Mouse (Mus musculus) 416B (cell line): ENCODE measurements around the gene Tcf7l2.

ENCODE experiments used
- DNase-seq: peaks from one replicate; pipeline ENCODE4 v3.0.0; 2011; ENCODE audit warnings: low read depth

Tcf7l2 gene

DNA sequence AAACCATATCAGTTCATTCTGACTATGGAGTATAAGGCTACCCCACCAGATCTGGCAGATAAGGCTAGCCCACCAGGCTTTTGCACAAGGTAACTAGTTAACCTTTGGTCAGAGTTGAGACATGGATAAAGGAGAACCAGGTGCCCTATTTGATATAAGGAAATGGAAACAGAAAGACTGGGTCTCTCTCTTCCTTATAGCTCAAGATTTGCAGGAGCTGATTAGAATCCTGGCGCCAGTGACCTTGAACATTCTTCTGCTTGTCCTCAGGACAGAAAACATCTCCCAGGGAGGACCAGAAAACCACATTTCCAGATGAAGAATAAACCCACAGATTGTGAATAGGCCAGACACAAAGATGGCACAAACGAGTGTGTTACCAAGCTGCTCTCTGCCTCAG lies 123.4 kb downstream of the Tcf7l2 start:
- peak; percentile 48 for DNase-seq

DNA sequence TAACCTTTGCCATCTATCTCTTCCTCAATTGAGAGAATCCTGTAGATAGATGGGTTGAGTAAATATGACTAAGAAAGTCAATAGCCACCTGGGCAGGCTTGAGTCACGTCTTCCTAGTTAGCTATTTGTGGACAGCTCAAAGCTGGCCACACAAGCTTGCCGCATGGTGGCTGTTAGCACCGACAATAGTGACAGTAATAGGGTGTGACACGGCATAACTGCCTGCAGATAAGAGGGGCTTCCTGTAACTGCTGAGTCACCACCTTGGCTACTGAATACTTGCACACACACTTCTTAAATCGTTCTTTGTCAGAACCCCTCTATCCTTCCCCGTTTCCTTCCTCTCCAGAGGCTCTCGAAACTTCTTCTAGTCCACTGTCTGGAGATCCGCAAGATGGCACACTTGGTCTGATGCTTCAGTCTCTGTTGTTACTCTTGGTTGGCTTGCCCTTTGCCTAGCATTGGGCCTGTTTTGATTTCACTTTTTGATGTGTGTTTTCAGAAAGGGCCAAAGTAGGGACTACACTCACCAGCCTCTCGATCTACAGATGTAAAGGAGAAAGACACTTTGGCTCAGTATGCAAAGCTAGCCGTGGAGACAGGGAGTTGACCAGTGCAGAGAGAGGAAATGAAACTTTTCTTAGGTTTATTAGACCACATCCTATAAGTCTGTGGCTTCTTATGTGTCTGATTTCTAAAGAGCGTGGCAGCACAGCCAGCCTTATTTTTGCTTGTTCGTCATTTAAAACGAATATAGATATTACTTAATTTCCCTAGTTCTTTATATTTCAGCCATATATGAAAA lies 124.4 kb downstream of the Tcf7l2 start:
- DNase-seq = peak; percentile 99

DNA sequence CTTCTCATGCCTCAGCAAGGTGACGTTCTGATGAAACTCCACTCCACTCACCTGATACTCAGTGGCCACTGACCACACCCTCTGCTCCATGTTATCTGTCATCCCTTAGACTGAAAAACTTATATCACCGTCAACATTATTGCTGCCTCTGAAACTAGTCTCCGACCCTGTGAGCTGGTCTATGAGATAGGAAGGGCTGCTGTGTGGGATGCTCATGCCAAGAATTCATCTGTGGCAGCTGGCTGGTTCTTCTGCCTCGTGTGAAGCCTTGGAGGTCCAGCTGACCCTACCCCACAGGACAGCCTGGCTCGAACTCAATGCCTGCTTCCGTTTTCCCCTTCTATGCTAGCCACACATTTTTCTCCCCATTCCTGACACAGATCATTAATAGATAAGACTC lies 125.6 kb downstream of the Tcf7l2 start:
- peak; percentile 24 for DNase-seq

DNA sequence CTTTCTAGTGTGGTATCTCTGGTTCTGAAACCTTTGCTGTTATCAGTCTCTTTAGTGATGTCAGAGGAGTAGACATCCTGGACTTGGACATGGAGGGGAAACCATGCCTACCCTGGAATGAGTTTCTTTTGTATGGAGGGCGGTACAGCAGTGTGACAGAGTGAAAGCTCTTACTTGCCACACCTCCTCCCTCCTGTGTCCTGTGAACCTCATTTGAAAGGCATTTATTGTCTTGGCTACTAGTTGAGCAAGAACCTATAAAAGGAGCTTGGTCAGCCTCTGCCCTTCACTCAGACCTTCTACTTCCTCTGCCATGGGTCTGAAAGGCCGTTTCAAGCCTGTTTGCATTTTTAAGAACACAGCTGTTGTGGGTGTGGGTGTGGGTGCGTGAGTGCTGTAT lies 126.3 kb downstream of the Tcf7l2 start:
- peak; percentile 54 for DNase-seq

DNA sequence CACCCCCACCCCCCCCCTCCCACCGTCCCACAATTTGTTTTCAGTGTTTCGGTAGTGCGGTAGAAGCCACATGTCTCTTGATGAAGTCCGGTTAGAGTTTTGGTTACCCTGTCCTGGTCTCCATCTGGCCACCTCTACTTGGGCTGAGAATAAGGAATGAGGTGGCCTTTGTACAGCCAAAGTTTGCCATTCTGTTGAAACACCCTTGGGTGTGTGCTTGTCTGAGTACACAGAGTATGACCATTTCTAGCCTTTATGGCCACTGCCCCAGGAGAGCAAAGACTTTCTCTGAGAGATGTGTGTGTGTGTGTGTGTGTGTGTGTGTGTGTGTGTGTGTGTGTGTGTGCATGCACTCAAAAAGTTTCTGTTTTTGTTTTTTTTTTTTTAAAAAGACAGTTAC lies 127.0 kb downstream of the Tcf7l2 start:
- no peak for DNase-seq

DNA sequence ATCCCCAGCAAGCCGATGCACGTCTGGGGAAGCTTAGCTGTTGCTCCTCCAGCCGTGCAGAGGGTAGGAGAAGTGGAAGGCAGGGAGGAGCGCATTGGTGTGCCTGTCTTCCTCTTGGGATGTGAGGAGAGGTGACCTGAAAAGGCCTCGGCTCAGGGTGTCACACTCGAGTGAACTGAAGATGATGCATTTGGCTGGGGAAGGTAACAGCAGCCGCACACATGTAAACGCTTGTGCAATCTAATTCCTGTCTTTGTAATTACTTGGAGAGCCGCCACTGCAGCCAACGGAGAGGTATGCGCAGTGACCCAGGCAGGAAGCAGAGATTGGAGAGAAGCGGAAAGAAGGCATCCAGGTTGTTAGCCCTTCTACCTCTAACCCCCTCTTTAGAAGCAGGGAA lies 129.2 kb downstream of the Tcf7l2 start:
- DNase-seq = no peak

DNA sequence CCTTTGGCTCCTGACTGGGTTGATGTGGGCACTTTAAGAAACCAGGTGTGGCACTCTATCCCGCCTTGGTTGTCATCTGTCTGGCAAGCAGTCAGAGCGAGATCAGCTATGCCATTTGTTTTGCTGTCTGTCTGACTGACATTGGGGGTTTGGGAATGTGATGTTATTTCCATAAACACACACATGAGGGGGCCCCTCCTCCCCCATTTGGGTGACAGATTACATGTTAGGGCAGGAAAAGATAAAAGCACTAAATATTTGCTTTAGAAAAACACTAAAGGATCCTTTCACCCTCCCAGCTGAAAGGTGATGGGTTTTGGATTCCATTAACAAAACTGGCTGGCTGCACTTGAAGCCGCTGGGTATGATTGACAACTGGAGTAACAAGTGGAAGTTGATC lies 129.9 kb downstream of the Tcf7l2 start:
- DNase-seq = no peak

DNA sequence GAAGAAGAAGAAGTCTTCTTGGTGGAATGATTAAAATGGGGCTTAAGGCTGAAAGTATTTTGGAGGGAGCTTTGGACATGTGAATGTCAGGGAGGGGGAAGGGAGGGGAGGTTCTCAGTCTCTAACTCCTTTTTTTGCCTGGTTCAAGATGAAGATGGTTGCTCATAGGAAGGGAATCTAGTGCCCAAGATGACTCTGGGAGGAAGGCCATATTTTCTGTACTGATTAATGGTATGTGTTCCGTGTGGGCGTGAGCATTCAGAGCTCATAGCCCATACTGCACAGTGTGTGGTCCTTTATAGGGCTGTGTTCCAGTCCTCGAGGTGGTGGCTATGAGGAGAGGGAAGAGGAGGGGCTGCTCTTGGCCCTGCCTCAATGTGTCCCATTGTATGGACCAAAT lies 131.6 kb downstream of the Tcf7l2 start:
- no peak for DNase-seq

DNA sequence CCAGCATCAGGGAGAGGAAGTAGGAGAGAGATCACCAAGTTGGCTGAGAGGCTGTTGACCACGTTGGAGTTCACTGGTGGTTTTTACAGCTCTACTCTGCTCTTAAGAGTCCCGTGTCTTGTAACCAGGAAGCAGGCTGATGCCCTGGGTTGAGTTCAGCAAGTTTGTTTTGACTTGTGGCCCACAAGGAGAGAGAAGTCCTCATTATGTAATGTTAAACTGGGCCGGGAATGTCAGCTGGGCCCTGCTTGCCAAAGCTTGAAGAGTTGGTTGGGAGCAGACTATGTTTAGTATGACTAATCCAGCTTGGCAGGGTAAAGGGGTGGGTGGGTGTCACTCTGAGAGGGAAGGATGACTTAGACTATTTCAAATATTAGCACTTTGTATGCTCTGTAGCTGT lies 134.9 kb downstream of the Tcf7l2 start:
- DNase-seq = peak; percentile 9

DNA sequence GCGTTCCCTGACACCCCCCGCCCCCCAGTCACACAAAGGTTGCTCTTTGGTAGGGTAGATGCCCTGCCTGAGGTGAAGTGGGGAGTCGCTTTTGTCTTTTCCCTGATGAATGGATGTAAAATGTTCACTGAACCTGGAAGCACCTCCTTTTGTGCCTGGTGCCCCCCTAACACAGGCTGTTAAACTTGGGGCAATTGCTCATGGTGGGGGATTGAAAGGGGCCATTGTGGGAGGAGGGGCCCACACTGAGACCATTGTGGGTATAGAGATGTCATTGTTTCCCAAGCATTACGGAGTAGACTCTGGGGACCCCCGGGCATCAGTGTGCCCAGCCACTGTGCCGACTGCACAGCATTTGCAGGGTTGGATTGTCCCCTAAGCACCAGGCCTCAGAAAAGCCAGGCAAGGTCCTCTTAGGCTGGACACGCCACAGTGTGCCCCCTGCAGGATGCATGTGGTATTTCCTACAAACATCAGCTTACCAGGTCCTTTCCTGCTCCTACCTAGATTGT lies 135.8 kb downstream of the Tcf7l2 start:
- peak; percentile 66 for DNase-seq

DNA sequence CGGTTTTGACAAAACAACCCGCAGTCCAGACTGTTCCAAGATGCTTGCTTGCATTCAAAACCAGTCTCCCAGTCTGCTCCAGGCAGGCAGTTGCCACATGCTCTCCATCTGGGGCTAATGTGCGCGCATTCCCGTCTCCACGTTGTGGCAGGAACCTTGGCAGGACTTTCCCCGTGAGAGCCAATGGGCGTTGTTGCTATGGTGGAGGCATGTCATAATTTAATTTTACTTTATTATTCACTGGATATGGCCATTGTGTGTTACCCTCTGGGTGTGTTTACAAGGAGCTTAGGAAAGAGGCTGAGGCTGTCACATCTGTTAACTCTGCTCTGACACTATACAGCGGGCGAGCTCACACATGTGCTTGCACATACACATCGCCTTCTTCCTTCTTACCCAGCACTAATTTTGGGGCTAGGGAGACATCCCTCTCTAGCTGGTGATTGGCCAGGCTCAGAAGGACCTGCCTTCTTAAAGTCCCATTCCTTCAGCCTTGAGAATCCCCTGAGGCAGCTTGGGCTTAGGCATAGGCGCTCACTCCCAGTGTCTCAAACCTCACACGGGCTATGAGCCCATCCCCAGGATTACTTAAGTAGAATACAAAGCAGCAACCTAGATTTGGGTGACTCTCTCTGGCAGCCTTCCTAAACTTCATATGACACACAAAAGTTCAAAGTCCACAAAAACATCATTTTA lies 139.2 kb downstream of the Tcf7l2 start:
- DNase-seq = no peak

DNA sequence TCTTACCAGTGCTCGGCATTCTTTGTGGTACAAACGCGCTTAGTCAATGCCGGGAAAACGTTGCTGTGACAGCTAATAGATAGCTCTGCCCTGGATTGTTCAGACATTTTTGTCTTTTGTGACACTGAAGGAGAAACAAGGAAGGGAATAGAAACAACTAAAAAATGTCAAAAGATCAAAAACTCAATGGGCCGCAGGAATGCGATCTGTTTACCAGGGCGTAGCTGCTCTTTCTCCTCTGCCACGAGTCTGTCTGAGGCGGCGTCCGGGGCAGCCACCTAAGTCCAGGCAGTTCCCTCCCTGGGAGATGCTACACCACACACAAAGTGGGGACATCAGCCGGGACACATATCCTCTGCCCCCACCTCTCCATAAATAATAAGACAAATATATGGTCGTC lies 144.9 kb downstream of the Tcf7l2 start:
- DNase-seq = no peak

DNA sequence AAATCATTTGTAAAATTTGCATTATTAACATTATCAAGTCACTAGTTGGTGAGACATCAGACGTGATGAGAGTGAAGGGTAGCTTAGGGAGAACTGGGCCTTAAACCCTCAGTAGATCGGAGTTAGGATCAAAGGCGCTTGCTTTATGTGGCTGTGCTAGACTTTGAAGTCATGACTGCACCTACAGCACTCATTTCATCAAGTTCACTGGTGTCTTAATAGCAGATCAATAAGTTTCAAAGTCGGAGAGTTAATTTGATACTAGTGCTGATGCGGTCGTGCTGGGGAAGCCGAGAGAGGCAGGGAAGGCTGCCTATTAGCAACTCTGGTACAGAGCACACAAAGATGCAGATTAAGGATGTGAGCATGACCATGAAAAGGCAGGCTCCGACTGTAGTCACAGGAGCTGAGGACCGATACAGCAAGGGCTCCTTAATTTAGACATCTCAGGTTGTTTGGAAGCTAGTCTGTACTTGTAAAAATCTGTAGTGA lies 150.1 kb downstream of the Tcf7l2 start:
- DNase-seq = no peak

DNA sequence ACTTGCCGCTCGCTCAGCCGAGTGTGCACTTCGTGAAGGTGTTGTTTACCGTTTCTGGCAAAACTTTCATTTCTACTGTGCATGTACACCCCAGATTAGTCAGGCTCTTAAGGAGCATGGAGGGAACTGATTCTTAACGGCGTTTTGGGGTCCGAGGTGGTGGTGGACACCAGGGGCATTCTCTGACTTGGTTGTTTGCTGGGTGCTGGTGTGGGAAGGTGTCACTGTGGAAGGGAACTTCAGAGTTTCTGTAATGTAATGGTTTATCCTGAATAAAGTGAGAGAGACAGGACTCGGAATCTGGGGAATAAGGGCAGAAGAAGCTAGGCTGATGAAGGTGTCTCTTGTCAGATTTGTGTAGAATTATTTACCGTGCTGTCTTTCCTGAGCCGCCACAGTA lies 151.9 kb downstream of the Tcf7l2 start:
- no peak for DNase-seq

DNA sequence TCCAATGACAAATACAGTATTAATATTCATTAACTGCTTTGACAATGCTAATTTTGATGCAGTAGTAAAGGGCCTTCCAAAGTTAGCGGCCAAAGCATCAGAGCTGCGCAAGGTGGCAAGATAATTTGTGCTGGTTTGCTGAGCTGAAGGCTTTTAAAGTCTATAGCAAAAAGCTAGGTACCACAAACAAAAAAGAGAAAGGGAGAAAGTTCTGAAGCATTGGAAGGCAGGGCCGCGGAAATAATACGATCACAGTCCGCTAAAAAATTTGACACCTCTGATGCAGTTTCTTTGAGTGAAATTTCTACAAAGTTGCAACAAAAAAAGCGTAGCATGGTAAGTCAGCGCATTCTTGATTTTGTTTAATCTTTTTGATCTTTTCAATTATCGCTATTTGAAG lies 152.8 kb downstream of the Tcf7l2 start:
- no peak for DNase-seq

DNA sequence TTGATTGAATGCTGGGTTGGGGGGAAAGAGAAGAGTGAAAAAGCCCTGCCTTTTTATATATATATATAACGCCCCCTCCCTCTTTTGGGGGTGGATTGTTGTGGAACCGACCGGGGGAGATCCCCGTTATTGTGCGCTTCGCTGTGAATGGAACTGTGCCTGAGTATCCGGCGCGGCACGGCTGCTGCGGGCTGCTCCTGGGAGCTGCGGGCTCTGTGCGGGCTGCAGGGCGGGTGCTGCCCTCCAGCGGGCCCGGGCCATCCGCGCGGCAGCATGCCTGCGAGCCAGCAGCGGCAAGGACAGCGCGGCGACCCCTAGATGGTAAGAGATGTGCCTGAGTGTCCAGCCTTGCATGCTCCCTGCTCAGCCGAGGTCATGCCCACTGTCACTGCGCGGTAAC lies 153.7 kb downstream of the Tcf7l2 start:
- no peak for DNase-seq

DNA sequence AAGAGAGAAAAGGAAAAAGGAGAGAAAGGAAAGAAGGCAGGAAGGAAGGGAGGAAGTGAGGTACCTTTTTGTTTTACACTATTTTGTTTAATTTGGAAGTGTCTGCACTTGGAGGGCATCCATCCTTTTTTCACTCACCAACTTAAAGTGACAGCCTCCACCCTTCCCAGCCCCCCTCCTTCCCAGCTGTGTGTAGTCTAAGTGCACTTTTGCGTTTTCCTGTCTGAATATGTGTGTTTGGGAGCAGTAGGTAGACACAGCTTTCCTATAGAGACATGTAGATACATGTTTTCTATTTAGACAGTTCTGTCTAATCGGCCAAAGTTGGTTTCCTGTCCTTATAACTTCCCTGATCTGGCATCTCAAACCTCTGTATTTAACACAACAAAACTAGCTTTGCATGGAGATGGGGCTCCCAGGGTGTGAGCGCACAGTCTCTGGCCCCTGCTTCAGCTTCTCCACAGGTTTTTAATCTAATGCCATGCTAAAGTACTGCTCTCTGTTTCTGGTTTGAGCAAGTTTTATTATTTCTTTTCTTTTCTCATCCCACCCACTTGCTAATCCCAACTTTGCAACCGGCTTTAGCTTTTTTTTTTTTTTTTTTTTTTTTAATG lies 154.3 kb downstream of the Tcf7l2 start:
- DNase-seq = no peak

DNA sequence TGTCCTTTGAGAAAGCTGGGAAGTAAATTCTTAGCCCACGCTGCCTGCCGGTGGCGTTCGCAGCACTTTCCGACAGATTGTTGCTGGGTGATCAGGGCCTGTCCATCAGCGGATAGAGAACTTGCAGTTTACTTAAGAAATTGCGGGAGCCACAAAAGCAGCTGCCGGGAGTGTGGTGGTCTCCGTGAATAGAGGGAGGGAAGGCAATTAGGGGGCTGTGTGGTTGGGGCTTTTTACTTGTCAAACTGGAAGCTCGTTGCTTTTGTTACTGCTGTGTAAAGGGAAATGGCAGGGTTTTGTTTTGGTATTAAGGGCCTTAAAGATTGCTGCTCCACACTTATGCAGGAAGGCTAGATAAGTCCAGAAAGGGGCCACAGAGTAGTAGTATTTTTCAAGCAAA lies 155.0 kb downstream of the Tcf7l2 start:
- DNase-seq = no peak

DNA sequence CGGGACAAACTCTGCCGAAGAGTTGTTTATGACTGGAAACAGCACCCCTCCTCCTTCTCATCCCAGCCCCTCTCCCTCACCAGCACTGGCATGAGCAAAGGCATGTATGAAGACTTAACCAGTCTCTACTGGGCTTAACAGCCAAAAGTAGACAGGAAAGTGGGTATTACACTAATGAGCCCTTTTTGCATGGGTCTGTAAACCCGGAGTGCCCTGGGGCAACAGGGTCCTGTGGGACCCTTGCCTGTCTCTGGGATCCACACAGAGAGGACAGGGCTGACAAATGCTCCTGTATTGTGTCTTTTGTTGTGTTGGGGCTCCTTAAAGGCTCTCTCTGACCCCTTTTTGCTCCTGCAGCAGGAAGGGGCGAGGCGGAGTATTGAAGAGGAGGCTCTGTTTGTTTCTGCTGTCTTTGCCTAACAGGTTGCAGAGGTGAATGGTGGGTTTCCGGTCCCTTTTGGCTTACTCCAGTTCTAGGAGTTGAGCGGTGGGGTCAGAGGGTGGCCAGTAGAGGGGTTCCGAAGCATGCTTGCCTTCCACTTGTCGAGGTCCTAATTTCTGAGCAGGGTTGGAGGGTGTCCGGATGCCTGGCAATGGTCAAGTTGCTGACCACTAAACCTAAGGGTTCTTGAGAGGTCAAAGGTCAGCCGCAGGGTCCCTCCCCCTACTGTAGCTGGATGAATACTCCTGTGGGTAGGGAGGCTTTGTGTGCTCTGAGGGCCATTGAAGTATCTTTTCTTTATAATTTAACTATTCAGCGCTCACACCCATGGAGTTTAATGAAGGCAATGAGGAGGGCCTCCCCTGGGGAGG lies 161.2 kb downstream of the Tcf7l2 start:
- DNase-seq = no peak

DNA sequence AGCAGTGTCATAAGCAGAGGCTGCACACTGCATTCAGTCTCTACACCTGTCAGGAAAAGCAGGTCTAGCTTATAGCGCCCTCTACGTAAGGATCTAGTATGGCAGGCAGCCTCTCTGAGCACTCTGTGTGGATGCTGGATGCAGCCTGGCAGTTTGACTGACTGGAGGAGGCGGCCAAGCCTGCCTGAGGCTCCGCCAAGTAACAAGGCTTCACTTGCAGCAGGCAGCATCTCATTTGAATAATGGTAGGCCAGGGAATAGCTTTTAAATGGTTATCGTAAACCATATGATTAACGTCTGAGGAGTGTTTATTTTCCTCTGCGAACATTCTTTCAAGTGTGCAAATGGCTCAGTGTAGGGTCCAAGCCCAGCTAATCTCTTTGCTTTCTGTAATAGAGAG lies 167.4 kb downstream of the Tcf7l2 start:
- DNase-seq = peak; percentile 11

DNA sequence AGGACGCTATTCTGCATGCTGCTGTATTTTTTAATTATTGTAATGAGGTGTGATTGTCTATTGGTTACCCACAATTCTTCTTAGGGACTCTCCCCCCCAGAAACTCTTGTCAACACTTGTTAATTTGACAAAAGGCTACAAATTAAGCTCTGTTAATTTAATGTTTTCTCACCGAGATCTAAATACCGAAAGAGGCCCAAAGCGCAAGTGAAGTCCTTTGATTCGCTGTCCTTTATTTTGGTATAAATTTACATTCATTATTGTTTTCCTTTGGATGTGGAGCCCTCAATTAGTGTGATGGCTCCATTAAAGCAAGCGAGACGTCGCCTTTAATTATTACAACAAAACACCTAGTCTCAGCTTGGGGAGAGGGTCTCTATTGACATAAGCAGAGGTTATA lies 170.3 kb downstream of the Tcf7l2 start:
- DNase-seq = no peak

DNA sequence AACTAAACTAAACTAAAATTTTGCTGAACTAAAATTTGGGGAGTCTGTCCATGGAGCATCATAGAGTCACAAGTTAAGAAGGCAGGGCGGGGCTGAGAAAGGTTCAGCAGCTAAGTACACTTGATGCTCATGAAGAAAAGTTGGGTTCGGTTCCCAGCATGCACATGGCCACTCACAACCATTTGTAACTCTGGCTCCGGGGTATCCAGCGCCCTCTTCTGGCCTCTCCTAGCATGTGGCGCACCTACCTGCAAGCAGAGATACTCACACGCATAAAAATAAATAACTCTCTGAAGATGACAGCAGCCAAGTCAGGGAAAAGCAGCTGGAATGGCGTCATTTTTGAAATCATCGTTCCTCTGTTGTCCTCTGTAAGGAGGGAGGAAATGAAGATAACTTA lies 171.2 kb downstream of the Tcf7l2 start:
- no peak for DNase-seq
